9 mouse cellular contexts compared by ENCODE assay signal in genomic region chr14:32960481-32960880, GRCm38 (mm10). TPM values are rescaled to one million over a fixed set of nuclear protein-coding genes. Genes with fewer than 3 reads are reported as not detected.
DNase-seq lines count a peak whose midpoint lies in the region; ATAC-seq lines count a peak whose summit lies in the region.
"Had no signal": no experiment of that assay in that cellular context is flagged by ENCODE, and none has a peak within 500 bp of the region (broad histone marks: within the 10 kb centered on the region; RNA-seq: fewer than 3 reads in every experiment).

No protein-coding gene starts in this region.

- H3K4me3 ChIP-seq in midbrain, embryonic 10.5 days = no peak overlapping the region
- no peak overlapping the region for H3K4me3 ChIP-seq in midbrain, embryonic 16.5 days (ENCODE audit: low read depth, low read length)
- no peak overlapping the region for H3K4me3 ChIP-seq in limb, embryonic 10.5 days
- no peak overlapping the region for H3K4me3 ChIP-seq in neural tube, embryonic 15.5 days (replicated peaks)
- H3K4me3 ChIP-seq: embryonic facial prominence, embryonic 12.5 days had no signal

- H3K9me3 ChIP-seq in midbrain, embryonic 10.5 days (replicated peaks) = no peaks in the 10 kb centered on the region
- H3K9me3 ChIP-seq in midbrain, embryonic 16.5 days (replicated peaks; ENCODE audit: control insufficient read depth, low read length, poor library complexity, severe bottlenecking) = no peaks in the 10 kb centered on the region
- H3K9me3 ChIP-seq in limb, embryonic 10.5 days (replicated peaks) = no peaks in the 10 kb centered on the region
- H3K9me3 ChIP-seq in neural tube, embryonic 15.5 days (replicated peaks) = no peaks in the 10 kb centered on the region
- H3K9me3 ChIP-seq: embryonic facial prominence, embryonic 12.5 days had no signal

- ATAC-seq in midbrain, embryonic 16.5 days = no peak
- ATAC-seq in neural tube, embryonic 15.5 days (ENCODE audit: low FRiP score) = peak; percentile 19; the same call in 1 of the 2 replicates

- no peak overlapping the region for H3K9ac ChIP-seq in midbrain, embryonic 16.5 days (ENCODE audit: low read depth, low read length)
- no peak overlapping the region for H3K9ac ChIP-seq in neural tube, embryonic 15.5 days (replicated peaks)
- H3K9ac ChIP-seq: embryonic facial prominence, embryonic 12.5 days had no signal

- H3K27ac ChIP-seq in midbrain, embryonic 10.5 days (replicated peaks) = no peak overlapping the region
- no peak overlapping the region for H3K27ac ChIP-seq in midbrain, embryonic 16.5 days (ENCODE audit: low read length)
- H3K27ac ChIP-seq in limb, embryonic 10.5 days = no peak overlapping the region
- peak overlapping the region; percentile 74 for H3K27ac ChIP-seq in neural tube, embryonic 15.5 days (replicated peaks)
- H3K27ac ChIP-seq: embryonic facial prominence, embryonic 12.5 days had no signal

- H3K36me3 ChIP-seq in midbrain, embryonic 10.5 days = no peaks in the 10 kb centered on the region
- no peaks in the 10 kb centered on the region for H3K36me3 ChIP-seq in midbrain, embryonic 16.5 days (ENCODE audit: control insufficient read depth, insufficient read depth, low read length)
- no peaks in the 10 kb centered on the region for H3K36me3 ChIP-seq in limb, embryonic 10.5 days
- H3K36me3 ChIP-seq in neural tube, embryonic 15.5 days = no peaks in the 10 kb centered on the region
- H3K36me3 ChIP-seq: embryonic facial prominence, embryonic 12.5 days had no signal

- peaks cover 3% of the 10 kb centered on the region; the same call in 1 of the 2 replicates for H3K4me1 ChIP-seq in midbrain, embryonic 10.5 days
- H3K4me1 ChIP-seq in midbrain, embryonic 16.5 days (ENCODE audit: control insufficient read depth, insufficient read depth, low read length) = no peaks in the 10 kb centered on the region
- peaks cover 22% of the 10 kb centered on the region for H3K4me1 ChIP-seq in limb, embryonic 10.5 days
- H3K4me1 ChIP-seq in neural tube, embryonic 15.5 days = peaks cover 27% of the 10 kb centered on the region

- DNase-seq in midbrain, embryonic 10.5 days (ENCODE audit: low spot score) = peak; percentile 72
- peak; percentile 30 for DNase-seq in cerebellum, adult 11 months
- peak; percentile 29 to 69 for DNase-seq in frontal cortex, postnatal 10 days (ENCODE audit: low spot score in 2 of 2)
- DNase-seq in induced T-regulatory cell, adult 2 months (ENCODE audit: low read depth) = peak; percentile 53
- peak; percentile 77 for DNase-seq in limb, embryonic 10.5 days (ENCODE audit: low spot score)
- peak; percentile 32 for DNase-seq in urinary bladder, adult 2 months (ENCODE audit: low spot score)

- no peaks in the 10 kb centered on the region; the same call in 1 of the 2 replicates for H3K27me3 ChIP-seq in midbrain, embryonic 10.5 days (ENCODE audit: low read depth, poor library complexity, severe bottlenecking)
- no peaks in the 10 kb centered on the region for H3K27me3 ChIP-seq in midbrain, embryonic 16.5 days (ENCODE audit: control insufficient read depth, insufficient read depth, low read depth, low read length)
- peaks cover 7% of the 10 kb centered on the region; the same call in 1 of the 2 replicates for H3K27me3 ChIP-seq in limb, embryonic 10.5 days (ENCODE audit: low read depth, poor library complexity, severe bottlenecking)
- 0 out of 2 replicates have a peak, but pooled peaks cover 3% of the 10 kb centered on the region for H3K27me3 ChIP-seq in neural tube, embryonic 15.5 days (replicated peaks)
- H3K27me3 ChIP-seq: embryonic facial prominence, embryonic 12.5 days had no signal

- 38% methylated on average over 5 of the region's 5 CpGs for WGBS in midbrain, embryonic 10.5 days
- WGBS in midbrain, embryonic 16.5 days = 43% methylated on average over 5 of the region's 5 CpGs
- 41% methylated on average over 5 of the region's 5 CpGs for WGBS in limb, embryonic 10.5 days
- 32% methylated on average over 5 of the region's 5 CpGs for WGBS in neural tube, embryonic 15.5 days

- H3K4me2 ChIP-seq in midbrain, embryonic 16.5 days (ENCODE audit: low read length) = no peak overlapping the region
- H3K4me2 ChIP-seq in neural tube, embryonic 15.5 days = no peak overlapping the region
- H3K4me2 ChIP-seq: embryonic facial prominence, embryonic 12.5 days had no signal

RNA-seq across cellular contexts. Expression of gene Lrrc18, which starts 30.7 kb away (rescaled TPM):
- polyA plus RNA-seq in midbrain, embryonic 10.5 days (2016; fragmentation: Nextera tagmentation; extraction: Ambion mirVana) = 0.43 and 0.47 TPM in 2 replicates
- 0.51 and 0.58 TPM in 2 replicates for polyA plus RNA-seq in midbrain, embryonic 16.5 days (2015; fragmentation: Nextera tagmentation; extraction: Ambion mirVana)
- polyA plus RNA-seq in limb, embryonic 10.5 days (2016; fragmentation: Nextera tagmentation; extraction: Ambion mirVana) = 0.38 and 0.51 TPM in 2 replicates
- polyA plus RNA-seq in neural tube, embryonic 15.5 days (2015; fragmentation: Nextera tagmentation; extraction: Ambion mirVana) = 0.41 and 0.70 TPM in 2 replicates
- polyA plus RNA-seq in urinary bladder, adult 2 months (2012; rRNA removed) = 0.58 and 0.75 TPM in 2 replicates
